Mouse (Mus musculus) embryonic fibroblast, embryonic 13.5 days (primary cell): ENCODE results near the gene Tmigd1.

Experiments
- CTCF ChIP-seq: IDR thresholded peaks from 2 replicates; pipeline ENCODE4 v1.5.1; 2011; ENCODE audit warnings: mild to moderate bottlenecking, control low read depth, low read length, moderate library complexity, borderline replicate concordance; ENCODE audit not compliant: insufficient read depth
- POLR2A ChIP-seq: IDR thresholded peaks from 2 replicates; pipeline ENCODE4 v1.6.1; 2011; ENCODE audit warnings: low read depth, mild to moderate bottlenecking, control low read depth, low read length, moderate library complexity

- no peak for TF ChIP-seq CTCF
- TF ChIP-seq POLR2A = no peak
These were observed 43.2 kb upstream of the Tmigd1 start for GRCm38 (mm10) chr11:76858781-76859180.
